Mouse (Mus musculus): ENCODE results near the gene Glrx5. TPM values are rescaled to one million over a fixed set of nuclear protein-coding genes. Genes with fewer than 3 reads are reported as not detected.
A peak's percentile ranks its signal among the peaks of the same experiment; 100 is the strongest.

Glrx5 gene
- polyA plus RNA-seq, 1 experiment from 2014 or later = 246 TPM

DNA sequence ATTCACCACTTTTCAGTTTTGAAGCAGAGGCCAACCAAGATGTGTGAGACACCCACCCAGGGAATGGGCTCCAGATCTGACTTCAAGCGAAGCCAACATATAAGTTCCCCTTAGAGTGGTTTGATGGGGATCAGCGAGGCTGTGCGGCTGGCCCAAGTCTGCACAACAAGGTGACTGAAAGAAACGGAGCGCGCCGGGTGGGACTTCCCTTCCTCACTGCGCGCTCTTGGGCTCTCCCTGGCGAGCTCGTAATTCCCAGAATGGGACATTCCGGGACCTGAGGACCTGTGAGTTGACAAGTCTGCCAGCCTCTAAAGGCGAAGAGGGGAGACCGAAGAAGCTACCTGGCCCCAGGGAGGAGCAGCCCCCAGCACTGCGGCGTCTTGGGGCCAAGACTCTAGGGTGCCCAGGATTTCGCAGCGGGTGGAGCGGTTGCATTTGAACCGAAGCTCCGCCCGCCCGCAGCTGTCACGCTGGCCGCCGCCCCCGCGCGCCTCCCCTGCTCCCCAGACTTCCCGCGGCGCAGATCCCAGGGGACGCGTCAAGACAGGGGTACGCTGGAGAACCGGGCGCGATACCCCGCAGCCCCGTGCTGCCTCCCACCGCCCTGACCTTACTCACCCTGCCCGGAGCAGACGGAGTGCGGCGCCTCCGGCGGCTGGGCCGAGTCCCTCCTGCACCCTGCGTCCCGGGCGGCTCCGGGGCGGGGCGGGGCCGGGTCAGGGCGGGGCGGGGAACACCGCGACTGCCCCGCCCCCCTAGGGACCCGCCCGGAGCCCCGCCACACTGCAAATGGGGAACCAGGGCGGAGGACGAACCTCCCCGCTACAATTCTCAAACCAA, 22.9 kb upstream of the Glrx5 start, which contains the start of gene Syne3:
Gene Syne3 (minus strand): TSS at position 440 of the 843 bp plus-strand sequence.
- H3K4me3 ChIP-seq = peak within 1 kb of the TSS; percentile 75
- H3K27ac ChIP-seq (replicated peaks) = peak within 1 kb of the TSS; percentile 68
- peak; percentile 49 for DNase-seq (ENCODE audit: low spot score)
- peaks cover 75% of the 10 kb centered on the region for H3K27me3 ChIP-seq (ENCODE audit: low read depth, poor library complexity, severe bottlenecking)
- WGBS = under 1% methylated on average over 66 of the region's 66 CpGs
- no peaks in the 10 kb centered on the region for H3K36me3 ChIP-seq
- no peaks in the 10 kb centered on the region for H3K9me3 ChIP-seq (replicated peaks)
- H3K4me1 ChIP-seq = peaks cover 22% of the 10 kb centered on the region

DNA sequence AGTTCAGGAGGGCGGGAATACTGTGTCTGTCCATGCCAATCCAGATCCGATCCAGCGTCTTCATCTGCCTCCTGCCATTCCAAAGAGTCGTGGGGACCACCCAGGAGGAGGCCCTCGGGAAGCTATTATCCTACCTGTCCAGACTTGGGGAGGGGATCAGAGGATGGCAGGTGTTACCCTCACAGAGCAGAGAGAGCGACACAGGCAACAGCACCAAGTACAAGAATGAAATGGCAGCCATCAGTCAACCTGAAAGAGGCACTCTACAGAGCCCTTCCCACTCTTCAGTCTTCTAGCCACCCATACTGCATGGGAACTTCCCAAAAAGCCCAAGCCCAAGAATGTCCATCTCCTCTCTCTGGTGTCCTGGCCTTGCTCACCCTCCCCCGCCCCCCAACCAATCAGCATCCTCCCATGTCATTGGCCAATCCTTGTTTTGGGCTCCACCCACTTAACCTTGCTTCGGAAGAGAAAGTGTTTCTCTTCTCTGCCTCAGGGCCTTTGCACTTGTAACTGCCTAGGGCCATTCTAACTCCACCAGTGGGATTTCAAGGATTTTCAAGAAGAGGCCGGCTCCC, 22.2 kb upstream of the Glrx5 start:
- peak overlapping the region; percentile 75 for H3K4me3 ChIP-seq
- H3K27ac ChIP-seq (replicated peaks) = peak overlapping the region; percentile 68; the same call in 1 of the 2 replicates

DNA sequence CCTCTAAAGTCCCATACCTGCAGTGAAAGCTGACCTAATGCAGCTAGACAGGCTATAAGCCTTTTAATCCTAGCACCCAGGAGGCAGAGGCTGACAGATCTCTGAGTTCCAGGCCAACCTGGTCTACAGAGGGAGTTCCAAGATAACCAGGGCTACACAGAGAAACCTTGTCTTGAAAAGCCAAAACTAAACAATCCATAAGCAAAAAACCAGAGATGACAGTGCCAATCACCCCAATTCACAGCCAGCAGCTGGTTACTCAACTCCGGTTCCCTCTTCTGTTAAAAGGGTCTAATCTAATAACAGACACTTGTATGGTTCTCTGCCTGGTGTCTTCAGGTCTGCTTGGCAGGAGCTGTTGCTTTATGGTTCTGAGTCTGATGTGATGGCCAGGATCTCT, 20.9 kb upstream of the Glrx5 start:
- no peak overlapping the region for H3K4me3 ChIP-seq
- no peaks in the 10 kb centered on the region for H3K9me3 ChIP-seq (replicated peaks)
- peaks cover 58% of the 10 kb centered on the region for H3K27me3 ChIP-seq (ENCODE audit: low read depth, poor library complexity, severe bottlenecking)
- H3K27ac ChIP-seq (replicated peaks) = no peak overlapping the region
- H3K4me1 ChIP-seq = peaks cover 22% of the 10 kb centered on the region
- no peak for DNase-seq (ENCODE audit: low spot score)
- no peaks in the 10 kb centered on the region for H3K36me3 ChIP-seq
- 97% methylated on average over 1 of the region's 1 CpGs for WGBS

More for the DNA sequence above, 22.2 kb upstream of the Glrx5 start:
- 17% methylated on average over 9 of the region's 9 CpGs for WGBS
- H3K9me3 ChIP-seq (replicated peaks) = no peaks in the 10 kb centered on the region
- peaks cover 69% of the 10 kb centered on the region for H3K27me3 ChIP-seq (ENCODE audit: low read depth, poor library complexity, severe bottlenecking)
- no peak for DNase-seq (ENCODE audit: low spot score)
- H3K36me3 ChIP-seq = no peaks in the 10 kb centered on the region
- H3K4me1 ChIP-seq = peaks cover 22% of the 10 kb centered on the region

DNA sequence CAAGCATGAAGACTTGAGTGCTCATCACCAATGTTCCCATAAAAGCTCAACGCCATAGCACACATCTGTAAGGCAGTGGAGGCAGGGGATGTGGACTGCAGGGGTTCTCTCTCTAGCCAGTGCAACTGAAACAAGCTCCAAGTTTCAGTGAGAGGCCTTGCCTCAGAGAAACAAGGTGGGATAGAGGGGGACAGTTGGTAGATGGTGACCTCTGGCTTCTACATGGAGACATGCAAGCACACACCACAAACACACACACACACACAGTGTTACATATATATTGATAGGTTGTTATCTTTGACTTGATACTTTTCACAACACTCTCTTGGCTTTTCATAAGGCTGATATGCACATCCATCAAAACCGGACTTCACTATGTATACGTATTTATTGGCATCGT, 20.2 kb upstream of the Glrx5 start:
- DNase-seq (ENCODE audit: low spot score) = no peak
- no peak overlapping the region for H3K4me3 ChIP-seq
- H3K9me3 ChIP-seq (replicated peaks) = no peaks in the 10 kb centered on the region
- peaks cover 50% of the 10 kb centered on the region for H3K27me3 ChIP-seq (ENCODE audit: low read depth, poor library complexity, severe bottlenecking)
- WGBS = 93% methylated on average over 4 of the region's 4 CpGs
- H3K27ac ChIP-seq (replicated peaks) = no peak overlapping the region
- H3K36me3 ChIP-seq = no peaks in the 10 kb centered on the region
- H3K4me1 ChIP-seq = peaks cover 22% of the 10 kb centered on the region

DNA sequence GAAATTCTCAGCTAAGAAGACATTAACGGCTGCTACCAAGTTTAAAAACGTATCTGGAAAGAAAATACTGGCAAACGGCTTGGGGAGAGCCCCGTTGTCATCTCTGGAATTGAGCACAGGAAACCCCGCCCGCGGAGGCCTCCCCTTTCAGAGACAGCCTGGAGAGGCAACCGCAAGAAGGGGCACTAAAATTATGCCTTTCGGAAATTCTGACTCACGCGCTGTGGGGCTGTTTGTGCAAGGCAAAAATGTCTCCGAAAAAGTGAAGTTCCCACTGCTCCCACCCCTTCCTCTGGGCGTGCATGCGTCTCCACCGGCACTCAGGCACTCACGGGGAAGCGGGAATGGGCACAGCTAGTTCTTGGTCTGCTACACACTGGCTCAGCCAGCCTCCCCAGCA, 19.4 kb upstream of the Glrx5 start:
- peaks cover 22% of the 10 kb centered on the region for H3K4me1 ChIP-seq
- peaks cover 43% of the 10 kb centered on the region for H3K27me3 ChIP-seq (ENCODE audit: low read depth, poor library complexity, severe bottlenecking)
- no peak overlapping the region for H3K27ac ChIP-seq (replicated peaks)
- no peak for DNase-seq (ENCODE audit: low spot score)
- no peaks in the 10 kb centered on the region for H3K36me3 ChIP-seq
- 48% methylated on average over 17 of the region's 17 CpGs for WGBS
- H3K4me3 ChIP-seq = no peak overlapping the region
- H3K9me3 ChIP-seq (replicated peaks) = no peaks in the 10 kb centered on the region

DNA sequence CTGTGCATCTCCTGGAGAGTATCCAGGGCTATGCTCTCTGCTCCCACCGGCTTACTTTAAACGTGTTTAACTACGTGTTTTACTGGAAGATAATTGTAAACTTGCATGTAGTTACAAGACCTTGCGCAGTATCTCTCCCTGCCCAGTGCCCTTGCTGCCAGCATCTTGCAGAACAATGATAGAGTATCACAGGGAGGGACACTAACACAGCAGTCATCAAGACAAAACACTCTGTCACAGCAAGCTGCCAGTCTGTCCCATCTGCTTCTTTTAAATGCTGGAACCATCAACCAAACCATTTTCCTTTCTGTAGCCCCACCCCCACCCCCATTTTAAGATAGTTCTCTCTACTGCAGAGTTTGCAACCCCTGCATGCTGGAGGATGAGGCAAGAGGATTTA, 16.3 kb upstream of the Glrx5 start:
- H3K4me1 ChIP-seq = peaks cover 15% of the 10 kb centered on the region
- H3K27ac ChIP-seq (replicated peaks) = no peak overlapping the region
- no peak for DNase-seq (ENCODE audit: low spot score)
- 73% methylated on average over 4 of the region's 4 CpGs for WGBS
- H3K4me3 ChIP-seq = no peak overlapping the region
- H3K36me3 ChIP-seq = no peaks in the 10 kb centered on the region
- H3K27me3 ChIP-seq (ENCODE audit: low read depth, poor library complexity, severe bottlenecking) = peaks cover 12% of the 10 kb centered on the region
- no peaks in the 10 kb centered on the region for H3K9me3 ChIP-seq (replicated peaks)

DNA sequence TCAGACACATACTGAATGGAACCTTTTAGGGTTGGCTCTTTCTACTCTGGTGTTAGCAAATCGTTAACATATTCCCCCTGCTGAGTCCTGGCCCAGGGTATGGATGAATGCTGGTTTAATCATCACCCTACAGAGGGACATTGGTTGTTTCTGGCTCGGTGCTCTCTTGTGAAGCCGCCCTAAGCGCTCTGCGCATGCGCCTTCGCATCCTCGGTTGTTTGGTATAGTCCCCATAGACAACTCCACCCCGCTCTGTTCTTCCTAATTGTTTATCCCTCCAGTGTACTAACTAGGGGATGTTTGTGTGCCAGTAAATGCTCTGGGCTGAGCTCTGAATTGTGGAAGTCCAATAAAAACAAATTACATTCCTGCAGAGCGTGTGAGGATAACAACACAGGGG, 15.8 kb upstream of the Glrx5 start:
- no peaks in the 10 kb centered on the region for H3K9me3 ChIP-seq (replicated peaks)
- peaks cover 15% of the 10 kb centered on the region for H3K4me1 ChIP-seq
- H3K36me3 ChIP-seq = no peaks in the 10 kb centered on the region
- 85% methylated on average over 10 of the region's 10 CpGs for WGBS
- no peak overlapping the region for H3K27ac ChIP-seq (replicated peaks)
- H3K27me3 ChIP-seq (ENCODE audit: low read depth, poor library complexity, severe bottlenecking) = peaks cover 7% of the 10 kb centered on the region
- H3K4me3 ChIP-seq = no peak overlapping the region
- no peak for DNase-seq (ENCODE audit: low spot score)

DNA sequence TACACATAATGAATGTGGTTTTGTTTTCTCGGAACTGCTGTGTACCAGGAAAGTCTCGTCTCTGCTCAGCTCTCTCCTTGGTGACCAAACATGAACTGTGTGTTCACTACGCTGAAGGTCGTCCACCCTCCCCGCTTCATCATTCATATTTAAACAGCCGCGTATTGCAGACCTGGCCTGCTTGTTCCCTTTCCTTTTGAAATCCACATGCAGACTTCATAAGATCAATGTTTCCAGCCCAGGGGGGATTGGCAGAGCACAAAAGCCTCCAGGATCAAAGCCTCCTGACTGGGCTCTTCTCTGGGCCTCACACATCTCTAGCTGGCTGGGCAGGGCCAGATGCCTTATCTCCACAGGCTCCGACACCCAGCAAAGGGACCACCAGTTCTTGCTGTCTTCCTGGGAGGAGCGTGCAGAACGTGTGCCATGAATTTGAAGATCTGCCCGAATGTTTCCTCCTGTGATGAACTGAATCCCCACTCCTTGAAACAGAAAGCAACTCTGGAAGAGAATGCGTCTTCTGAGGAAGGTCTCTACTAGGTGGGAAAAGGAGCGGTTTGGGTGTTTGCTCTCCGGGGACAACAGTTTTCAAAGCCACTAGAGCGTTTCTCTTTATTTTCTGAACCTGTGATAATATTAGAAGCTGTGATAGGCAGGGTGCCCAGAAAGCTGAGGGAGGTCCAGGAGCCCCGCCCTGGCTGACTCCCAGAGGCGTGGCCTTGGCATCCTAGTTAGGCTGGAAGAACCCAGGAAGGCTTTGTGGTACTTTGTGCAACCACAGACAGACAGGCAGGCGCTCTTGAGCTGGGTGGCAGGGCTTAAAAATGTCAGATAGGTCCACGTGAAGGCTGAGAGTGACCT, 12.9 kb upstream of the Glrx5 start:
- no peak for DNase-seq (ENCODE audit: low spot score)
- peaks cover 16% of the 10 kb centered on the region for H3K9me3 ChIP-seq (replicated peaks)
- H3K27ac ChIP-seq (replicated peaks) = peak overlapping the region; percentile 64
- WGBS = 68% methylated on average over 19 of the region's 19 CpGs
- H3K4me1 ChIP-seq = peaks cover 15% of the 10 kb centered on the region
- H3K27me3 ChIP-seq (ENCODE audit: low read depth, poor library complexity, severe bottlenecking) = no peaks in the 10 kb centered on the region
- no peak overlapping the region for H3K4me3 ChIP-seq
- peaks cover 16% of the 10 kb centered on the region for H3K36me3 ChIP-seq

DNA sequence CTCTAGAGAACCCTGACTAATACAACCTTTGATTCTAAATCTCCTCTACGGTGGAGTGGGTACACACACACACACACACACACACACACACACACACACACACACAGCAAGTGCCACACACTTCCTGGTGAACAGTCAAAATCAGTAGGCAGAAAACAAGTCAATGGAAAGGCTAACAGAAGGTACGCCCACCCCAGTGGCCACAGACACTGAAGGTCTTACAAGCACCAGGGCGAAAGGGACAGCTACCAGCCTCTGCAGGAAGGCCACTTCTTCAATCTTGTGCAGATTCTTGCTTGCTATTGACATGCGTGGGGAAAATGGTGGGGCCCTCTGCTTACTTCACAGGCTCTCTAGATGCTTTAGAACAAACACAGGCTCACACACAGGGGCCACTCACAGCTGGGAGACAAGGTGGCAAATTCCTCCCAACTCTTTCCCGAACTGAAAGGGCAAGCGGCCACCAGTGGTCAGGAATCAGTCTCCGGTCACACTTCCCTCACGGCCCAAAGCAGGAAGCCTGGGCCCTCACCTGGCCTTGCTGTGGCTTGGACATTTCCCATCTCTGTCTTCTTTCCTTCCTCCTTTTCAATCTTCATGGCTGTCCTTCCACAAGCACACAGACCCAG, 10.9 kb upstream of the Glrx5 start:
- Histone ChIP-seq H3K9me3 (replicated peaks) (peaks cover 16% of the 10 kb centered on the region), H3K36me3 (peaks cover 16% of the 10 kb centered on the region), H3K27ac (replicated peaks) (no peak overlapping the region), H3K4me1 (peaks cover 15% of the 10 kb centered on the region), H3K27me3 (ENCODE audit: low read depth, poor library complexity, severe bottlenecking) (no peaks in the 10 kb centered on the region), H3K4me3 (no peak overlapping the region)
- 85% methylated on average over 8 of the region's 8 CpGs for WGBS
- no peak for DNase-seq (ENCODE audit: low spot score)

DNA sequence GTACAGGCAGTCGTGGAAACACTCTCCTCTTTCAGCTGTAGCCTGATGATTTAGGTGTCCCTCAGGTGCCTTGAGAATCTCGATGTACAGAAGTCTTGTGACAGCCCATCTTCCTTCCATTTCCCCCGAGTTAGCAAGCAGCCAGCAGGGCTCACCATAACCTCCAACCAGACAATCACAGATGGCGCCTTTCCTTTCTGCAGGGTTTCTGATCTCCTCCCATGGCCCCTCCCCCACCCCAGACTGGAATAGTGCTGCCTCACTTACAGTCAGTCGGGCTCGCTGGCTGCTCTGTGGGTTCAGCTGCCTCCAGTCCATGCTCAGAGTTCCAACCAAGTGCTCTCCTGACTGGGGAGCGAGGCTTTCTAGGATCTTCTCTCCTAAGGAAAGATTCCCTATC, 10.3 kb upstream of the Glrx5 start:
- Histone ChIP-seq H3K4me1 (peaks cover 15% of the 10 kb centered on the region), H3K27me3 (ENCODE audit: low read depth, poor library complexity, severe bottlenecking) (no peaks in the 10 kb centered on the region), H3K4me3 (no peak overlapping the region), H3K27ac (replicated peaks) (no peak overlapping the region), H3K9me3 (replicated peaks) (peaks cover 16% of the 10 kb centered on the region), H3K36me3 (peaks cover 16% of the 10 kb centered on the region)
- no peak for DNase-seq (ENCODE audit: low spot score)
- 81% methylated on average over 7 of the region's 7 CpGs for WGBS

DNA sequence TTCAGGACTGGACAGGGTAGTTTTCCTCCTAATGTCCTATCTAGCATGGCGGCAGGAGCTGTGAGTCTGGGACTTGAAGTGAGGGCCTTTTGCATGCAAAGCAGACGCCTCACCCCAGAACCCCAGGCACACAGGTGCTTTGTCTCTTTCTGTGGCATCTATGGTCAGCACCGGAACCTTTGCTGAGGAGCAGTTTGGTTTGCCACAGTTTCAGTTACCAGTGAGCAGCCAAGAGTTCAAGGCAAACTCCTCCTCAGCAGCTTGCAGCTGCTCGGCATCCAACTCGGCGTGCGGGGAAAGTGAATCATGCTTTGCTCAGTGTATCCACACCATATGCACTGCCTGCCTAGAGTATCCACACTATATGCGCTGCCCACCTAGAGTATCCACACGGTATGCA, 9.7 kb upstream of the Glrx5 start:
- DNase-seq (ENCODE audit: low spot score) = no peak
- H3K27ac ChIP-seq (replicated peaks) = no peak overlapping the region
- no peaks in the 10 kb centered on the region for H3K27me3 ChIP-seq (ENCODE audit: low read depth, poor library complexity, severe bottlenecking)
- peaks cover 16% of the 10 kb centered on the region for H3K36me3 ChIP-seq
- no peak overlapping the region for H3K4me3 ChIP-seq
- WGBS = 95% methylated on average over 9 of the region's 9 CpGs
- peaks cover 16% of the 10 kb centered on the region for H3K9me3 ChIP-seq (replicated peaks)
- peaks cover 15% of the 10 kb centered on the region for H3K4me1 ChIP-seq

DNA sequence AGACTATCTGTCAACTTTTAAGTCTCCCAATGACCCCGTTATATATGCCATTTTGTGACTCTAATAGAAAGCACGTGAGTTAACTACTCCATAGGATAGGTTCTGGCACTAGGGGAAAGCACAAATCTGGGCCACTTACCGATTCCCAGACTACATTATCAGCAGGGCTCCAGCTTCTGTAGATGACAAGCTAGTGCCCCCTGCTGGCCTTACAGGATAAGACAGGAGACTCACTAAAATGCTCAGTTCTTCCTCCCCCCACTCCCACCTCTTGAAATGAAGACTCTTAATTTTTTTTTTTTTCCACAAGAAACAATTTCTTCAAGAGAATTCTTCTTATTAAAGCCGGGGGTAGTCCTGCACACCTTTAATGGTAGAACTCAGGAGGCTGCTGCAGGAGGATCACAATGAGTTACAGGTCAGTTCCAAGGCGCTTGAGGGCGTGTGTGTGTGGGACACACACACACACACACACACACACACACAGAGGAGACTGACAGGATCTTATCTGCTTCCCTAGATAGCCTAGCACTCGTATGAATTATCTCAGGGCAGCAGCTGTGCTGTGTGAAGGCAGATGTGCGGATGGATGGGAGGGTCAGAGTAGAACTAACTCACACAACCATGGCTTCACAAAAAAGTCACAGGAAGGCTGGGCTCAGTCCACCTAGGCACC, 7.1 kb upstream of the Glrx5 start:
- Histone ChIP-seq H3K36me3 (peaks cover 36% of the 10 kb centered on the region), H3K27ac (replicated peaks) (no peak overlapping the region), H3K4me3 (no peak overlapping the region), H3K9me3 (replicated peaks) (peaks cover 16% of the 10 kb centered on the region), H3K4me1 (peaks cover 4% of the 10 kb centered on the region), H3K27me3 (ENCODE audit: low read depth, poor library complexity, severe bottlenecking) (no peaks in the 10 kb centered on the region)
- peak; percentile 53 for DNase-seq (ENCODE audit: low spot score)
- 56% methylated on average over 8 of the region's 8 CpGs for WGBS
